Mouse (Mus musculus) cerebellum, postnatal 10 days (tissue): ENCODE data around the gene Csrp1.

Source experiments
- DNase-seq, 2 experiments: peaks; one replicate each; pipeline ENCODE4 v3.0.0; 2021; ENCODE audit warnings: mixed read lengths in 2 of 2

Csrp1 gene

DNA sequence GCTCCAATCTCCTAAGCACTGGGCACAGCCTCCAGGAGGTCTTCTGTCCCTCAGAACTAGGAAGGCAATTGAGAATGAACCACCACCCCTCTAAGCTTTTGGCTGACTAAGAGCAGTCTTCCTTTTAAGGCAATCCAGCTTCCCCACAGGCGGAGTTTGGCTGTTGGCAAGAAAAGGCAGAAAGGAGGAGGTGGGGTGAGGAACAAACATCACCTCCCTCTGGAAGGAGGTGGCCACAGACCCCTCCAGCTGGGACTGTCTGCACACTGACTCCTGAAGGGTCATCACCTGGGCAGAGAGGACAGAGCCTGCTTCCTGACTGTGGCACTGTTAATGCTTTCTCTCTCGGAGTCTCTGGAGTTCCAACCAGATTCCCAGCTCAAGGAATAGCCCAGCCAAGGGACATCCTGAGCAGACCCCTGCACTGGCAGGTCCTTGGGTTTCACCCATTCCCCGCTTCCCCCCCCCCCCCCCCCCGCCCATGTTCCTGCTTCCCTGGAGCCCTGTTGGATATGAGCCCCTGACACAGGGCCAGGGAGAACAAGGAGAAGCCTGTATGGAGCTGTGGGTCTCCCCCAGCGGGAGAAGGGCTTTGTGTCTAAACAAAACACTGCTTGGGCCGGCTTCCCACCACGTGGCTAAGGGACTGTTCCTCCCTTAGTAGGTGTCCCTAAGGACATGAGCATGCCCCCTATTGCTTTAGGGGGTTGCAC lies 14.5 kb downstream of the Csrp1 start:
- DNase-seq = peak; percentile 42 to 68

DNA sequence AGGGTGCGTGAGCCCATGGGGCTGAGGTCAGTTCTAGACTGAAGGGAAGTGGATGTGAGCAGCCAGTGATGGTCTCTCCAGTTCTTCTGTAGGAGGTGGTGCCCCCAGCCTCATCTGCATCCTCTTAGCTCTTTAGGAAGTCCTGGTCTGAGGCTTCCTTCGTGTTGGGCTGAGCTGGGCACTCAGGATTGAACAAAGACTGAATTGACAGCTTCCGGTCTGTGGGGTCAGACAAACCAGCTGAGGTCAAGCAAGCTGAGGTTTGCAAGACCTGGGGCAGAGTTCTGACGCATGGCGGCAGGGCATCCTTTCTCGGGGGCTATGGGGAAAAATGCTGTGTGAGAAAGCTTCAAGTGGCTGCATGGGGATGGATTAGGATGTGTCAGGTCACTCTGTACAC lies 15.6 kb downstream of the Csrp1 start:
- DNase-seq = no peak

DNA sequence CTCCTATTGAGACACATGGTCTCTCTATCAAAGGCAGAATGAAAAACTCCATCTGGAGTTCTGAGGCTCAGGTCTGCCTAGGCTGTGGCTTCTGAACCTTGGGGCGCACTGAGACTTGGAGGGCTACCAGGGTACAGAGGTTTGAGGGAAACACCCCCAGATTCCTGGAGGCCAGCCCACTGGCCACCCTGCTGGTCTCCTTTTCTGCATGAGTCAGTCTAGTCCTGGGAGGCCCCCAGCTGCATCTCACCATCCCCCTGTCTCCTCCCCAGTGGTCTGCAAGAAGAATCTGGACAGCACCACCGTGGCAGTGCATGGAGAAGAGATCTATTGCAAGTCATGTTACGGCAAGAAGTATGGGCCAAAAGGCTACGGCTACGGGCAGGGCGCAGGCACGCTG lies 25.1 kb downstream of the Csrp1 start:
- DNase-seq = no peak

DNA sequence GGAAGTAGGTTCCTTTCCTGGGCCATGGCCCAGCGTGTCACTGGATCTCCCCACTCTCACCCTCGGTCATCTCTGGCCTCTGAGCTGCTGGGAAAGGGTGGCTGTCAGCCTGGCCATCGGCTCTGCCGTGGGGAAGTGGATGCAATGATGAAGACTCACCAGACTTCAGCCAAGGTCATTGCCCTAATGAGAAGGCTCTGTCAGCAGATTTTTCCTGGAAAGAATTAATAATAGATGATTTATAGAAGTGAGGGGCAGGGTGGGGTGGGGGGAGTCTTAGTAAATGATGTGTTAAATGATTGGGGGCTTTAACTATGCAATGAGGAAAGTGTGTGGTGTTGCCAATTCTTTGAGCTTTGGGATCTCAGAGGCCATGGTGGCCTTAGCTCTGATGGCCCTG lies 26.4 kb downstream of the Csrp1 start:
- DNase-seq = no peak

DNA sequence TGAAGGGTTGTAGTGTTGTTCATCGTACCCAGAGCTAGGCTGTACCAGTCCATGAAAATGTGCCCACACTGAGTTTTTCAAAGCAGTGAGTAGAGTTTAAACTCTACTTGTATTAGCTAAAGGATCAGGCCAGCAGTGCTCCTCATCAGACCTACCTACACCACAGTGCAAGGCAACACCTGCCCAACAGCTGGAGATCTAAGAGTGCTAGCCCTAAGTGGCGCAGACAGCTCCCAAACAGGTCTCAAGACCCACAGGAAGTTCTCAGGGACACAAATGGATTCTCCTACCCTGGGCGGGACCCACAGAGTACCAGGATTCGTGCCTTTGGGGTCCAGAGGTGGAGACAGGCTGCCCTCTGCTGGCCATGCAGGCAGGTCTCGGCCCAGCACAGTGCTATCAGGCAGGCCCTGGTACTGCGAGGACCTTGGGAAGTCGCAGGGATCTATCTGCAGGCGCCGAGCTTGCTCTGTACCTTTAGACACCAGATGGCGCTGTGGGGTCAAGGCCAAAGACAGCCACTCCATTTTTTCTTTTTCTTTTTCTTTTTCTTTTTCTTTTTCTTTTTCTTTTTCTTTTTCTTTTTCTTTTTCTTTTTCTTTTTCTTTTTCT lies 33.0 kb downstream of the Csrp1 start:
- DNase-seq = peak; percentile 98

DNA sequence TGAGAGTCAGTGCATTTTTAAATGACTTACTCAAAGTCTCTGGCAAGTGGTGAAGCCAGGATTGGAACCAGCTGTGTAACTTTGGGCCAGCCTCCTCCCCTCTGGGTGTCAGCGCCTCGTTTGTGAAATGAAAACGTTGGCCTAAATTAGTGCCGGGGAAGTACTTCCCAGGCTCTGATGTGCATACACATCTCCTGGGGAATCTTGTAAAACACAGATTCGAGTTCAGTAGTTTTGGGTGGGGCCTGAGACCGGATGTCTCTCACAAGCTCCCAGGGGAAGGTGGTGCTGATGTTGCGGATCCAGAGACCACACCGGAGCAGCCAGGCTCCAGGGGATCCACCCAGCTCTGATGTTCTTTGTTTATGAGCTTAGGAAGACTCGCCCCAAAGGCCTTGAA lies 35.4 kb downstream of the Csrp1 start:
- no peak for DNase-seq

DNA sequence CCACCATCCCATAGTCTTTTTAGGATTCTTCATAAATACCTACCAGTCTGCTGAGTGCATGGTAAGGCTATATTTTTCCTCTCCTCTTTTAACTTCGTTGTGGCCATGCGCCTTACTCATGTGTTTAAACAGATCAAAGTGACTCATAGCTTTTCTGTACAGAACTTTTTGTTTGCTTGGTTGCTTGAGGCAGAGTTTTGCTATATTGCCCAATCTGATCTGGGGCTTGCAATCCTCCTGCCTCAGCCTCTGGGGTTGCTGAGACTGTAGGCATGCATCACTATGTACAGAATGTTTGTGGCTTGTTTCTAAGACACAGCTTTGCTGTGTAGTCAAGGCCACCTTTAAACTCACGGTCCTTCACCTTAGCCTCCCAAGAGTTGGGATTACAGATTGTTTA lies 36.1 kb downstream of the Csrp1 start:
- DNase-seq = no peak

DNA sequence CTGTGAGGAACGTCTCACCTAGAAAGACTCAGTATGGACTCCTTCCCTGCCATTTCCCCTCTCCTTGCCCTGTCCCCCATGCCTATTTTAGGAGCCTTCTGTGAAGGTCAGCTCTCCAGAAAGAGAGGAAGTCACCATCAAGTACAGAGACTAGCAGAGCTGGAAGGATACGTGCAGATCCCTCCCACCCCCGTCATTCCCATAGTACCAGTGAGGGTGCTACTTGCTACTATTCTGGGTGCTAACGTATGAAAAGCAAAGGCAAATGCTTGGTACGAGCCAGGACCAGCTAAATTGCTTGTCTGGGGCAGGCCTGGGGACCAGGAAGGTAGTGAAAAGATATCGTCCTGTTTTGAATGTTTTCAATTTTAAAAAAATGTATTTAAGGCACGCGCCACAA lies 37.4 kb downstream of the Csrp1 start:
- no peak for DNase-seq

DNA sequence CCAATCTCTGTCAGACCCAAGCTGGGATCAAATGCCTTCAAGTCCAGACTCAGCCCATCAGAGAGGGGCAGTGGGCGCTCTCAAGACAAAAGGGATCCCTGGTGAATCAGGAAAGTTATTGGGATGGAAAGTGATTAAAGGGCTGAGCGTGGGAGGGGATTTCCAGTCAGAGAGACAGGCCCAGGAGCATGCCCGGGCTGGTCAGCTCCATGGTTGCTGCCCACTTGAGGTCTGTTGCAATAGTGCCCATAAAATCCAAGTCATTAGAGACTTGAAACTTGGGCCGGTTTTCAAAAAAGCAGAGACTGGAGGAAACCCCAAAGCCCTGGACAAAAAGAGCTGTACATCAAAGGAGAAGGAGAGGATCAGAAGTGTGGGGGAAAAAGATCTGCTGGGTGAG lies 39.8 kb downstream of the Csrp1 start:
- DNase-seq = no peak

DNA sequence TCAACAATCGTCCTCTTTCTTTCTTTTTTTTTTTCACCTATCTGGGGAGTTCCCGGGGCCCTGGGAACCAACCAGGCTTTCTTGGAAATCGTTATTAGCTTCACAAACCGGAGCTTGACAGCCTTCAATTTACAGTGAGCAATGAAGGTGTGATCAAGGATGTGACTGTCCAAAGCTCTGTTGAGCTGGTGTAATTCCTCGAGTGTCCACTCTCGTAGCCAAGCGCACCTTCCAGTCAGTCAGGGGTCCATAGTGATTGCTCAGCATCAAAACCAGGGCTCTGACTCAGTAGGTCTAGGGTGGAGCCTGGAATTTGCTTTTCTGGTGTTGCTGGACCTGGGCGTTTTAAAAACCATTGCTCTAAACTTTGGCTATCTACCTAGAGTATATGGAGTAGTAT lies 40.4 kb downstream of the Csrp1 start:
- no peak for DNase-seq

DNA sequence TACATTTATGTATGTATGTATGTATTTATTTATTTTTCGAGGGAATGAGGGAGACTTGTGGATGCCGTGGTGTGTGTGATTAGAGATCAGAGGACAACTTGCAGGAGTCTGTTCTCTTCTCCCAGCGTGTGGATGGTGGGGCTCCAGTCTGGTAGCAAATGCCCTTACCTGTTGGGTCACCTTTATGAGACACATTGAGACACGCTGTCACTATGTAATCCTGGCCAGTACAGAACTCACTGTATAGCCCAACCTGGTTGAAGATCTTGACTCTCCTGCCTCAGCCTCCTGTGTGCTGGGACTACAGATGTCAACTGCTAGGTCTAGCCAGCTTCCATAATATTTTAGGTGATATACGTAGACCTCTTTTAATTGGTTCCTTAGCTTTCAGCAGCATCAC lies 41.9 kb downstream of the Csrp1 start:
- DNase-seq = no peak

DNA sequence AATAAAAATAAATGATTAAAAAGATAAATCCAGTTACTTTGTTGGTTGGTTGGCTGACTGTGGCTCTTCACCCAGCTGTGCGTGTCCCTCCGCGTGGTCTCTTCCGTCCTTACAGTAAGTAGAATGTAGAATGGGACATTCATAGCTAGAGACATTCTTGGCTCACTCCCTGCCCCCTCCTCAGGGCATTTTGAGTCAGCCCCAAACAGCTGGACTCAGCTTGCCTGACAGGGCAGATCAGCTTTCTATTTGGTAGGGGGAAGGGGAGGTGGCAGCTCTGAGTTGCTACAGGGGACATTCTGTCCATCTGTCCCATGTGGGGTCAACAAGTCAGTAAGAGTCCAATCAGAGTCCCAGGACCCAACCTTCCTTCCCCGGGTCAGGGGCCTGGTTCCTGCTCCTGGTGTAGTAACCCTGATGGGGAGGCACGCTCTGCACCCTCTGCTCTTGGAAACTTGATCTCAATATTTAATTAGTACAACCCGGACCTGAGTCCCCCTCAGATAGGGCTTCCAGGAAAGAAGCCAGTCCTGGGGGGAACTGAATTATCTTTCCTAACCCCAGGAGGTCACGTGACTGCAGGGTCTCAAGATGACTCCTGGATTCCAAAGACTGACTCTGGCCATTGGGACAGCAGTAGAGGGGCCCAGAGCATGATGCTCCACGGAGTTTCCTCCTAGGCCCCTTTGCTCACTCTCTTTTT lies 43.8 kb downstream of the Csrp1 start:
- DNase-seq = no peak

DNA sequence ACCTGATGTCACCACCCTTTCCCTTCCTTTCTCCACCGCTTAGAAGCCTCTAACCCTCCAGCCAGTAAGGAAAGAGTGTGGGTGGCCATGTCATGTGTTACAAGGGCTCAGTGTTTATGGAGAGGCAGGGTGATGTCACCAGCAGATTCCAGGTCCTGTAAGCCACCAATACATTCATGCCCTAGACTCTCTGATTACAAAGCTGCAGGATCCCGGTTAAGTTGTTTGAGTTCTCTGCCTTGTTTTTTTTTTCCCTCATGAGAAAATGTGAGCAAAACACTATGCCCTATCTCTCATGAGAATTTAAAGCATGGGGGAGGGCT lies 44.3 kb downstream of the Csrp1 start:
- no peak for DNase-seq

DNA sequence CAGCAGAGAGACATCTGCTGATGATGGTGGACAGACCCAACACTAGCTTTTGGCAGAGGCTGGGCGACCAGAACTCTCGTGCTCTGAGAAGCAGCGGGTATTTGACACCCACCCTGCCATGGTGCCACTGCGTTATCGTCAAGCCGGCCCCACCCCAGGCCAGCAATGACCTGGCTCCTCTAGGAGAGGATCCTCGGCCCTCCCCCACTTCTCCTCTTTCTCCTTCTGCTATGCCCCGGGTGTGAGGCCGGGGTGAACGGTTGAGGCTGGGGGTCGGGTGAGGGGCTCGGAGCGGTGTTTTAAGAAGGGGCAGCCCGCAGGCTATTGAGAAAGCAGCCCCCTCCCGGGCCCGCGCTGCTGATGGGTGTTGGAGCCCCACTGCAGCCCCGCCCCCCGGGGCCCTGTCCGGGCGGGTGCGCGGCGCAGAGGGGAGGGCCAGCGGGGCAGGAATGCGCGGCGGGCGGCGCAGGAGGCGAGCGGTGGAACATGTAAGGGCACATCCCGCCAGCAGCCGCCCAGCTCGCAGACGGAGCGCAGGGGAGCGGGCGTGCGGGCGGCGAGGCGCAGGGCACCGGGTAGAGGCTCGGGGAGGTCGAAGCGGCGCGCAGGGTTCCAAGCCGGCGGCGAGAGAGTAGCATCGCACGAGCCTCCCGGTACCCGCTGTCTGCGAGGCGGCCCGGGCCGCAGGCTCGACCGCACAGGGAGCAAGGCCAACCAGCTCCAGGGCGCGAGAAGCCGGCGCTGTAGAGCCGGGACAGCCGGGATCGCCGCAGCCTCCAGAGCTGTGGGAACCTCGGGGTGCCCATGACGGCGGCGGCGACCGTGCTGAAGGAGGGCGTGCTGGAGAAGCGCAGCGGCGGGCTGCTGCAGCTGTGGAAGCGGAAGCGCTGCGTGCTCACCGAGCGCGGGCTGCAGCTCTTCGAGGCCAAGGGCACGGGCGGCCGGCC lies 46.1 kb downstream of the Csrp1 start, which contains the start of gene Phlda3:
Phlda3 (plus strand) TSS at position 475 of the 947 bp plus-strand sequence.
- peak; percentile 61 to 70 for DNase-seq

DNA sequence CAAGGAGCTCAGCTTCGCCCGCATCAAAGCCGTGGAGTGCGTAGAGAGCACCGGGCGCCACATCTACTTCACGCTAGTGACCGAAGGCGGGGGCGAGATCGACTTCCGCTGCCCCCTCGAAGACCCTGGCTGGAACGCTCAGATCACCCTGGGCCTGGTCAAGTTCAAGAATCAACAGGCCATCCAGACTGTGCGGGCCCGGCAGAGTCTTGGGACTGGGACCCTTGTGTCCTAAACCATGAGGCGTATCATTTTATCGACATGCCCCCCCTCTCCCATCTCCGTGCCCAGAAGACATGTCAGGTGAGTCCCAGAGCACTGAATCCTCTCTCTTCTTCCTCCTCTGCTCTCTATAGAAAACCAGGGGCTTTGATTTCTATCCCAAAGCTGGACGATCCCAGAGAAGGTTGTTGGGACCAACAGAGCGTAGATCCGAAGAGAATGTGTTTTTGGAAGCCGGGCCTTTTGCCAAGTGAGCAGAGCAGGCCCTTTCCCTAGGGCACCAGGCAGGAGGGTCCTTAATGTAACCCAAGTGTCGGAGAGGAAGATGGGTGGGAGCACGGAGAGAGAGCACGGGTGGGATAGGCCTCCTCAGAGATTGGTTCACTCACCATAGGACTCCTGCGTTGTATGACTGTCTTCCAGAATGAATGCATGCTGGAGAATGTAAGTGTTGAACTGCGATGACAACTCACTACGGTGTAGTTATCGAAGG lies 46.9 kb downstream of the Csrp1 start:
- DNase-seq = no peak

DNA sequence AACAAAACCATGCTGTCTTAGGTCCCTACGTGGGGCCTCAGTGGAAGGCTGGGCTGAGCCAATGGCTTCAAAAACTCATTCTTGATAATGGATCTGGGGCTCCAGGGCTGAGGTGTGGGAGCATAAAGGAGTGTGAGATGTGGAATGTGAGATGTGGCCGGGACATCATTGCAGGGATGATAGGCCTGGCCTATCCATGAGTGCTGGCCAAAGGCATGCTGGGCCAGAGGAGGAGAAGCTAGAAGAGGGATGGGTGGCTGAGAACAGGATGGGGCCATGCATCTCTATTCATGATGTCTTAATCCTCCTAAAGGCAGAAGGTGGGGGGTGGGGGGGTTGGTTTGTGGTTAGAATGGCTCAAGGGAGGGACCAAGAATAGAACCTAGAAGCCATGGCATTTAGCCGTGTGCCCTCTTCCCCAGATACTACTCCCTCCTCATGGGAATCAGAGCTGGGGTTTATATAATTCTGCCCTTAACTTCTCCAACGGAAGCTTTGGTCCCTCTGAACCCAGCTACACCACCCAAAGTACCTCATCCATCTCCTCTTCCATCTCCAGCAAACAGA lies 47.5 kb downstream of the Csrp1 start:
- DNase-seq = no peak

DNA sequence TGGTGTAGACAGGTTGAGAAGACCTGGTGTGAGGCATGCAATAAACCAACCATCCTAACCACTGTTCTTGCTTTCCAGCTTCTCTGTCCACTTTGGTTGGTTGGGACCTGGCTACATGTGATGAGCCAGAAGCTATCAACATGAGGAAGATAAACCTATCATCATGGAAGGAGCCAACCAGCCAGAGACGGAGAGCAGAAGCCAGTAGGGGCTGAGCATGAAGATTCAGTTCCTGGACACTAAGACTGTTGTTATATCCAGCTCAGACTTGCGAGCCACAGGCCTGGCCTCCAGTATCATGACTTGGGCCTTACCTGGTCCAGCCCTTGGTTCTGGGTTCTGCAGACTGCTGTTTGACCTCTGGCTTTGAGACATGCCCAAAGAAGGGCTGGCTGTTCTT lies 48.5 kb downstream of the Csrp1 start:
- DNase-seq = no peak

DNA sequence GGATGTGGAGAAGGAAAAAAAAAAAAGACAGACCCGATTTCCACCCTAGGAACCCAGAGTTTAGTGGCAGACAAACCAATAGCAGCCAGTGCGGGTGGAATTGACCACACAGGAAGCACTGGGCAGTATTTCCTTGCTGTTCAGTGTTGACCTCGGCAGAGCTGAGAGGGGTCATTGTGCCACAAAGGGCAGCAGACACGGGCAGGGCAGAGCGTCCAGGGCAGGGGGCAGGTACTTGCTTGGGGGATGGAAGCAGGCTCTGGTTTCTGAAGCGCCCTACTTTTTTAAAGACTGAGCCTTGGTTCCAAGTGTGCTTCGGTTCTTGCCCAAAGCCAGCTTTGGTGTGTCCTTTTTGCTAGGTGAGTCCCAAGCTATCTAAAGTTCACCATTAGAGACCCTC lies 50.4 kb downstream of the Csrp1 start:
- DNase-seq = no peak

DNA sequence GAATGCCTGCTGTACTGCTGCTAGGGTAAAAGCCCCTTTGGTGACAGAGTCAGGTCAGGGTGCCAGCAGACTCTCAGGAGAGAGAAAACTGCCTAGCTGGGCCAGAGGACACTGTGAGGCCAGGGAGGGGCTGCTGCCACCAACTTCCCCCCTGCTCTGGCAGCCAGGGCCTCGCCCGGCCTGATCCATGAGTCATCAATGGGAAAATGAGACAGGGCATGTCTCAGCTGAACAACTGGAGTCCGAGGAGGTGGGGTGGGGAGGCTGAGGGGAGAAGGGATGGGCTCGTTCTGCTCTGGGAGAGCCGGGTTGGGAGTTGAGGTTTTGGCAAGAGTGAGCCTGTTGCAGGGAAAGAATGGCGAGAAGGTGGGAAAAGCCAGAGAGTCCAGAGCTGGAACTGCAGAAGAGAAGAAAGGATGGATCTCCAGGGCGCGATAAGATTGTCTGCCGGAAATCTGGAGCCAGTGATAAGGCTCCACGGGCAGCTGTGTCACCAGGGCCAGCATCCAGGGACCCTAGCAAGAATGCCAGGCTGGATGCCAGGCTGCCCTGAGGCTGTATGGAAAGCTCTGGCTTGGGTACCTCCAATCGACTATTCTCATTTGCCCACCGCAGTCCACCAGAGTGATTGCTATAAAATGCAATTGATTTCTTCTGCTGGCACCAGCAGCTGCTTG lies 51.2 kb downstream of the Csrp1 start:
- peak; percentile 39 to 44 for DNase-seq

DNA sequence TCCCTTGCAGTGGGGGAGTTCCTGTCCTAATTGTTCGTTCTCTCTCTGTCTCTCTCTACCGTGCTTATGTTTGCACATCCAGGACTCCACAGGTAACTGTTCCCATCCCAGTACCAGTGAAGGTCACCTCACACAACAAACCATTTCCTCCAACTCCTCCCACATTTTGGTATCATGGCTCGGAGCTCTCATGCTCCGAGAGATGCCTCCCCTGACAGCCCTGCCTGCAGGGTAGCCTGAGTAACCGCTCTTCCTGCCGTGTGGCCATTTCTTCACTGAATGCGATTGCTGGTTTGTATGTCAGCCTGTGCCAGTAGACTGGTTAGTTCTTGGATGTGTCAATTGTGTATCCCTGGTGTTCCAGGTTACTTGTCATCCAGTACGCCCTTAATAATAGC lies 51.7 kb downstream of the Csrp1 start:
- no peak for DNase-seq

DNA sequence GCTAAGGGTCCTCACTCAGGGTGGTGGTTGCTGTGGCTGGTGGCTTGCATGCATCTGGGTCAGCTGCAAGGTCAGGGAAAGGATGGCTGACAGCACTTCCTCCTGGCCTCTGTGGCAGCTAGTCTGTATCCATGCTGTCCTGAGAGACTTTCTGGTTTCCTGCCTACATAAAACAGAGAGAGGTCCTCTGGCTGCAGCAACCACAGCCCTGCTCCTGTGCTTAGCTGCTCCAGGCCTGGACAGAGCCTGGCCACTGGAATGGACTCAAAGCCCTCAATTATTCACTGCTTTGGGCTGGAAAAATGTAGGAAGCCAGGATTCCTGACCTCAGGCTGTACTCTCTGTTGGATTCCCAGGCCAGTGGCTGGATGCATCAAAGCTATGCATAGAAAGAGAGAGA lies 56.7 kb downstream of the Csrp1 start:
- no peak for DNase-seq

DNA sequence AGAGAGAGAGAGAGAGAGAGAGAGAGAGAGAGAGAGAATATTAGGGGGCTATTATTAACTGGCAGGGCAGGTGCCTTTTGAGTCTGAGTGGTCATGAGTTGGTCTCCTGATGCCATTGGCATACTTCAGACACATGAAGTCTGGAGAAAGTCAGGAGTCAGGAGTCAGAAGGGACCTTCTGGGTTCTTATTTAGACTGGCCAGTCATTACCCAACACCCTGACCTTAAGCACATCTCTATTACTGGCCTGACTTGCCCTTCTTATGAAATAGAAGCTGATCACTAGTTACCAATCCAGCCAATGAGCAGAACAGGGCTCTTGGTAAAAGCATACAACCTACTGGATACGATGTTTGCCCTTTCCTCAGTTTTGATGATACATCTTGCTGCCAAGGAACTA lies 57.2 kb downstream of the Csrp1 start:
- no peak for DNase-seq
